Comparison of ENCODE assay signal across 22 mouse cellular contexts in genomic region chr6:137687667-137688066, GRCm38 (mm10).
"Had no signal": no experiment of that assay in that cellular context is flagged by ENCODE, and none has a peak within 500 bp of the region (broad histone marks: within the 10 kb centered on the region; RNA-seq: fewer than 3 reads in every experiment).

No protein-coding gene starts in this region.

- H3K27ac ChIP-seq: lung, embryonic 15.5 days; macrophage; midbrain, embryonic 10.5 days; midbrain, embryonic 12.5 days; neural tube, embryonic 13.5 days; neural tube, embryonic 15.5 days had no signal

- H3K9me3 ChIP-seq: lung, embryonic 15.5 days; midbrain, embryonic 10.5 days; midbrain, embryonic 12.5 days; neural tube, embryonic 13.5 days; neural tube, embryonic 15.5 days had no signal

- H3K27me3 ChIP-seq: lung, embryonic 15.5 days; neural tube, embryonic 13.5 days; neural tube, embryonic 15.5 days had no signal

- H3K4me3 ChIP-seq: lung, embryonic 15.5 days; midbrain, embryonic 10.5 days; midbrain, embryonic 12.5 days; myocyte; neural tube, embryonic 13.5 days; neural tube, embryonic 15.5 days had no signal

- H3K4me1 ChIP-seq: midbrain, embryonic 10.5 days; midbrain, embryonic 12.5 days; neural tube, embryonic 15.5 days had no signal

- H3K36me3 ChIP-seq: lung, embryonic 15.5 days; midbrain, embryonic 10.5 days; midbrain, embryonic 12.5 days; neural tube, embryonic 13.5 days; neural tube, embryonic 15.5 days had no signal

- ATAC-seq: liver, postnatal 0 days; lung, postnatal 0 days; midbrain, embryonic 16.5 days had no signal

- H3K9ac ChIP-seq: liver, postnatal 0 days; lung, embryonic 15.5 days; midbrain, embryonic 12.5 days; neural tube, embryonic 13.5 days; neural tube, embryonic 15.5 days had no signal

- DNase-seq: liver, postnatal 0 days; lung, adult 2 months; lung, postnatal 14 days; lung, postnatal 36 days; midbrain, embryonic 14.5 days; retina, postnatal 1 day; right cerebral cortex, adult 18-20 months; right cerebral cortex, postnatal 25 days; right cerebral cortex, postnatal 4 days; spleen, adult 18-20 months; thymus, adult 2 months; thymus, postnatal 25 days; thymus, postnatal 4 days had no signal

- H3K4me2 ChIP-seq: lung, embryonic 15.5 days; midbrain, embryonic 12.5 days; neural tube, embryonic 13.5 days; neural tube, embryonic 15.5 days had no signal
